Mouse (Mus musculus) MEL (cell line): ENCODE measurements at regions not wholly inside any gene's neighbourhood (a gene's known extent, or its start where the extent isn't known, plus 50 kb on each side); places are given as distances from the start of the nearest gene placed in this dataset.

Experiments
- DNase-seq: peaks from one replicate; pipeline ENCODE4 v3.0.0; 2011; ENCODE audit warnings: low read depth, low spot score
- H3K27ac ChIP-seq: 2 replicates; pipeline ENCODE4 v1.5.1; 2012; ENCODE audit warnings: low read depth, mild to moderate bottlenecking, control low read depth, low read length, moderate library complexity; ENCODE audit not compliant: control insufficient read depth
- H3K27me3 ChIP-seq, 2 experiments: fragments of 150-350 bp in 1 of 2; sonication (generic) in 1 of 2; 2 replicates each; pipeline ENCODE4 v1.6.1; 2012; ENCODE audit warnings: low read length in 2 of 2, mild to moderate bottlenecking in 2 of 2, improper control_type of control experiment in 1 of 2, moderate library complexity in 1 of 2; ENCODE audit not compliant: insufficient read depth in 2 of 2, control insufficient read depth in 1 of 2
- H3K36me3 ChIP-seq, 2 experiments: 2 replicates each; pipeline ENCODE4 v1.6.1; 2012 to 2014; ENCODE audit warnings: low read length in 2 of 2, improper control_type of control experiment in 1 of 2, inconsistent platforms in 1 of 2, mild to moderate bottlenecking in 1 of 2; ENCODE audit not compliant: insufficient read depth in 2 of 2, control insufficient read depth in 1 of 2
- H3K4me1 ChIP-seq, 2 experiments: fragments of 150-350 bp in 1 of 2; sonication (generic) in 1 of 2; 2 replicates each; pipeline ENCODE4 v1.6.1; 2012; ENCODE audit warnings: low read length in 2 of 2, improper control_type of control experiment in 1 of 2, mild to moderate bottlenecking in 1 of 2; ENCODE audit not compliant: insufficient read depth in 2 of 2, control insufficient read depth in 1 of 2
- H3K4me3 ChIP-seq, 2 experiments: fragments of 150-350 bp in 1 of 2; sonication (generic) in 1 of 2; 2 replicates each; pipeline ENCODE4 v1.5.1; 2012; ENCODE audit warnings: low read depth in 2 of 2, low read length in 2 of 2, mild to moderate bottlenecking in 2 of 2, moderate library complexity in 2 of 2, control low read depth in 1 of 2, improper control_type of control experiment in 1 of 2; ENCODE audit not compliant: control insufficient read depth in 1 of 2, insufficient read depth in 1 of 2
- H3K79me2 ChIP-seq: 2 replicates; pipeline ENCODE4 v1.6.1; 2012; ENCODE audit warnings: mild to moderate bottlenecking, low read length, moderate library complexity; ENCODE audit not compliant: control insufficient read depth, poor library complexity, insufficient read depth
- H3K9ac ChIP-seq: 2 replicates; pipeline ENCODE4 v1.6.1; 2012; ENCODE audit warnings: low read depth, mild to moderate bottlenecking, control low read depth, low read length, moderate library complexity; ENCODE audit not compliant: control insufficient read depth, poor library complexity, severe bottlenecking
- H3K9me3 ChIP-seq: fragments of 150-350 bp; sonication (generic); replicated peaks from 2 replicates; pipeline ENCODE4 v1.6.1; 2012; ENCODE audit warnings: mild to moderate bottlenecking, low read length, improper control_type of control experiment, moderate library complexity; ENCODE audit not compliant: insufficient read depth
- CHD1 ChIP-seq: IDR thresholded peaks from 2 replicates; pipeline ENCODE4 v1.6.1; 2012; ENCODE audit warnings: low read depth, mild to moderate bottlenecking, inconsistent platforms, low read length, improper control_type of control experiment
- CHD2 ChIP-seq: IDR thresholded peaks from 2 replicates; pipeline ENCODE4 v1.6.1; 2011; ENCODE audit warnings: low read length, improper control_type of control experiment
- E2F4 ChIP-seq: IDR thresholded peaks from 2 replicates; pipeline ENCODE4 v1.6.1; 2011; ENCODE audit warnings: low read depth, low read length, improper control_type of control experiment, borderline replicate concordance
- ELF1 ChIP-seq: IDR thresholded peaks from 2 replicates; pipeline ENCODE4 v1.6.1; 2014; ENCODE audit warnings: low read depth, mild to moderate bottlenecking, inconsistent platforms, low read length, improper control_type of control experiment, moderate library complexity
- EP300 ChIP-seq, 2 experiments: IDR thresholded peaks; 2 replicates each; pipeline ENCODE4 v1.6.1; 2011; ENCODE audit warnings: improper control_type of control experiment in 2 of 2, low read length in 2 of 2, low read depth in 1 of 2, mild to moderate bottlenecking in 1 of 2
- ETS1 ChIP-seq: IDR thresholded peaks from 2 replicates; pipeline ENCODE4 v1.6.1; 2012; ENCODE audit warnings: low read depth, mild to moderate bottlenecking, inconsistent platforms, low read length, improper control_type of control experiment, moderate library complexity
- MAX ChIP-seq: IDR thresholded peaks from 2 replicates; pipeline ENCODE4 v1.6.1; 2011; ENCODE audit warnings: low read length, improper control_type of control experiment
- MYB ChIP-seq: IDR thresholded peaks from 2 replicates; pipeline ENCODE4 v1.6.1; 2011; ENCODE audit warnings: mild to moderate bottlenecking, low read depth, low read length, improper control_type of control experiment
- NELFE ChIP-seq: IDR thresholded peaks from 2 replicates; pipeline ENCODE4 v1.6.1; 2011; ENCODE audit warnings: low read depth, low read length, improper control_type of control experiment
- NRF1 ChIP-seq: IDR thresholded peaks from 2 replicates; pipeline ENCODE4 v1.6.1; 2014; ENCODE audit warnings: low read depth, mild to moderate bottlenecking, inconsistent platforms, low read length, improper control_type of control experiment, moderate library complexity; ENCODE audit not compliant: poor library complexity, insufficient read depth, severe bottlenecking
- POLR2A ChIP-seq, 2 experiments: IDR thresholded peaks; 2 replicates each; pipeline ENCODE4 v1.6.1; 2011 to 2012; ENCODE audit warnings: low read length in 2 of 2, mild to moderate bottlenecking in 2 of 2, control low read depth in 1 of 2, improper control_type of control experiment in 1 of 2, low read depth in 1 of 2, moderate library complexity in 1 of 2; ENCODE audit not compliant: control insufficient read depth in 1 of 2, insufficient read depth in 1 of 2, poor library complexity in 1 of 2
- POLR2AphosphoS2 ChIP-seq: IDR thresholded peaks from 2 replicates; pipeline ENCODE4 v1.6.1; 2011; ENCODE audit warnings: low read length, improper control_type of control experiment
- POLR2AphosphoS5 ChIP-seq: IDR thresholded peaks from 2 replicates; pipeline ENCODE4 v1.6.1; 2012; ENCODE audit warnings: low read depth, borderline replicate concordance, mild to moderate bottlenecking, inconsistent platforms, low read length, moderate library complexity, mixed read lengths
- RCOR1 ChIP-seq: IDR thresholded peaks from 2 replicates; pipeline ENCODE4 v1.6.1; 2012; ENCODE audit warnings: low read depth, mild to moderate bottlenecking, inconsistent platforms, low read length, improper control_type of control experiment
- SIN3A ChIP-seq: IDR thresholded peaks from 2 replicates; pipeline ENCODE4 v1.6.1; 2012; ENCODE audit warnings: low read length, improper control_type of control experiment, inconsistent platforms
- SMC3 ChIP-seq: IDR thresholded peaks from 2 replicates; pipeline ENCODE4 v1.6.1; 2011; ENCODE audit warnings: low read depth, low read length, improper control_type of control experiment
- TCF12 ChIP-seq: IDR thresholded peaks from 2 replicates; pipeline ENCODE4 v1.6.1; 2014; ENCODE audit warnings: low read depth, mild to moderate bottlenecking, inconsistent platforms, low read length, improper control_type of control experiment, moderate library complexity
- USF2 ChIP-seq, 2 experiments: IDR thresholded peaks; 2 replicates each; pipeline ENCODE4 v1.6.1; 2011 to 2012; ENCODE audit warnings: improper control_type of control experiment in 2 of 2, low read length in 2 of 2, borderline replicate concordance in 1 of 2, inconsistent platforms in 1 of 2, low read depth in 1 of 2, mild to moderate bottlenecking in 1 of 2; ENCODE audit not compliant: insufficient read depth in 1 of 2
- ZKSCAN1 ChIP-seq: IDR thresholded peaks from 2 replicates; pipeline ENCODE4 v1.6.1; 2012; ENCODE audit warnings: low read depth, mild to moderate bottlenecking, inconsistent platforms, low read length, improper control_type of control experiment, moderate library complexity
- ZMIZ1 ChIP-seq: IDR thresholded peaks from 2 replicates; pipeline ENCODE4 v1.6.1; 2012; ENCODE audit warnings: low read depth, mild to moderate bottlenecking, inconsistent platforms, low read length, improper control_type of control experiment, moderate library complexity
- ZNF384 ChIP-seq: IDR thresholded peaks from 2 replicates; pipeline ENCODE4 v1.6.1; 2012; ENCODE audit warnings: low read depth, mild to moderate bottlenecking, inconsistent platforms, low read length, improper control_type of control experiment

GRCm38 (mm10) chr17:51500751-51501150 is 321.6 kb upstream of the Tbc1d5 start:
- Histone ChIP-seq H3K79me2 (no peaks in the 10 kb centered on the region), H3K36me3 (no peaks in the 10 kb centered on the region), H3K4me3 (no peak overlapping the region), H3K4me1 (no peaks in the 10 kb centered on the region), H3K27ac (no peak overlapping the region), H3K9me3 (no peaks in the 10 kb centered on the region), H3K9ac (no peak overlapping the region), H3K27me3 (no peaks in the 10 kb centered on the region)
- TF ChIP-seq ZMIZ1 (no peak), RCOR1 (no peak), ELF1 (no peak), POLR2A (IDR thresholded peaks at IDR 0.05; ENCODE audit: control insufficient read depth in 1 of 2, insufficient read depth in 1 of 2, low read depth in 1 of 2, low read length in 2 of 2, poor library complexity in 1 of 2) (no peak), EP300 (IDR thresholded peaks at IDR 0.05; ENCODE audit: low read depth in 1 of 2, low read length in 2 of 2) (no peak), CHD2 (no peak), NELFE (no peak), TCF12 (no peak), MAX (no peak), MYB (no peak), E2F4 (no peak), SMC3 (no peak)
- DNase-seq = no peak

DNA sequence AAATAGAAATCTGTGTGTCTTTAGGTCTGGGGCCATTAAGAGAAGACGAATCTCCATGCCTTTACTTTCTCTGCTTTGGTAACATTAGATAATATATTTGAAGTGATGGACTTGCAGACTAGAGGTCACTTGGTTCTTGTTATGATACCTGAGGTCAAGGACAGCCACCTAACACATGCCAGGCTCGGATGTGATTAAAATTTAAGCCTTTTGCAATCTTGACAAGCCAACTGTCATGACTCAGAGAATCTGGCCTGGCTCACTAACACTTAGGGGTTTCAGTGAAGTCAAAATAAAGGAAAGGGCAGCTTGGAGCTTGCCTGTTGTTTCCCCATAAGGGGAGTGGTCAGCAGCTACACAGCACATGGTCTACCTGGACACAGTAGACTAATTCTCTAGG is 320.4 kb upstream of the Tbc1d5 start:
- no peak for TF ChIP-seq ZMIZ1
- no peak for TF ChIP-seq MAX
- TF ChIP-seq RCOR1 = no peak
- TF ChIP-seq CHD1 = no peak
- TF ChIP-seq TCF12 = no peak
- no peak for TF ChIP-seq CHD2
- no peak for TF ChIP-seq MYB
- TF ChIP-seq ZKSCAN1 = no peak
- TF ChIP-seq SIN3A = no peak
- TF ChIP-seq NRF1 = no peak
- TF ChIP-seq ZNF384 = no peak
- no peak for TF ChIP-seq POLR2AphosphoS2
- no peak for TF ChIP-seq ETS1
- no peak for TF ChIP-seq USF2 (IDR thresholded peaks at IDR 0.05; ENCODE audit: borderline replicate concordance in 1 of 2, insufficient read depth in 1 of 2, low read depth in 1 of 2, low read length in 2 of 2)
- no peak for TF ChIP-seq POLR2AphosphoS5
- Histone ChIP-seq H3K4me1 (no peaks in the 10 kb centered on the region), H3K4me3 (no peak overlapping the region), H3K36me3 (no peaks in the 10 kb centered on the region), H3K9ac (no peak overlapping the region), H3K27me3 (no peaks in the 10 kb centered on the region), H3K27ac (no peak overlapping the region), H3K79me2 (no peaks in the 10 kb centered on the region), H3K9me3 (no peaks in the 10 kb centered on the region)
- DNase-seq = no peak
